Mouse (Mus musculus): ENCODE results near the gene Gm30083. TPM values are rescaled to one million over a fixed set of nuclear protein-coding genes. Genes with fewer than 3 reads are reported as not detected.

Gene Gm30083
- total RNA-seq, 1 experiment from 2014 or later: not detected

DNA sequence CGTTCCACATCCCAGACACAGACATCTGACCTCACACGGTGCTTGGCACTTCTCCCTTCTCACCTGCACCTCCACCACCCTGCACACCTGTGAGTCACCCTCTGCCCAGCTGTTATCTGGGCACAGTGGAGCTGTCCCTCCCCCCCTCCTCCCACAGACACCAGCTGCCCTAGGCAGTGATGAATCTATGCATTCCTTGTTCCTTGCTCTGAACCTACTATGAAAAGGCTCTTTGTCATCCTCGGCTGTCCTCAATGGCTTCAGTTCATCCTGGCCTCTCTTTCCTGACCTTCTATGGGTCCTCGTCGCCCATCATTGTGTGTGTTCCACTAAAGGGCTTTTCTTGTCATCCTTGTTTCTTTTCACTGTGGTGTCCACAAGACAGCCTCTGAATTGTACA is 40.2 kb downstream of the Gm30083 start:
- no peak for ATAC-seq (ENCODE audit: extremely low read depth, insufficient number of reproducible peaks, low FRiP score, poor library complexity, severe bottlenecking)

GRCm38 (mm10) chr14:33972679-33973078 is 42.3 kb downstream of the Gm30083 start:
- ATAC-seq (ENCODE audit: extremely low read depth, insufficient number of reproducible peaks, low FRiP score, poor library complexity, severe bottlenecking): no peak

DNA sequence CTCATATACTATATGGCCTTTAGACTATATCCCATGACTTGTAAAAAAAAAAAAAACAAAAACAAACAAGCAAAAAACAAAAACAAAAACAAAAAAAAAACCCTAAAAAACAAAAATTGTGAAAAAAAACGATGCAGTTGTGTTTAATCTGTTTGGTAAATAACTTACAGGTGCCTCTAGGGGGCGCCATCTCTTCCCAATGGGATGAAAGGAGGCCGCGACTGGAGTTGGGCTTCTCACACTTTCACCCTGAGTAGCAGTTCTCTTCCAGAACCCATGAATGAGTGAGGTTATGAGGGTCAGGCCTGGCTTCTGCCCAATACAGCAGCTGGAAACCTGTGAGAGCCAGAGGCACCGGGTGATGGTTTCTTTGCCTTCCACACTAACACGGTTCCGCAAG is 49.3 kb downstream of the Gm30083 start:
- no peak for ATAC-seq (ENCODE audit: extremely low read depth, insufficient number of reproducible peaks, low FRiP score, poor library complexity, severe bottlenecking)

DNA sequence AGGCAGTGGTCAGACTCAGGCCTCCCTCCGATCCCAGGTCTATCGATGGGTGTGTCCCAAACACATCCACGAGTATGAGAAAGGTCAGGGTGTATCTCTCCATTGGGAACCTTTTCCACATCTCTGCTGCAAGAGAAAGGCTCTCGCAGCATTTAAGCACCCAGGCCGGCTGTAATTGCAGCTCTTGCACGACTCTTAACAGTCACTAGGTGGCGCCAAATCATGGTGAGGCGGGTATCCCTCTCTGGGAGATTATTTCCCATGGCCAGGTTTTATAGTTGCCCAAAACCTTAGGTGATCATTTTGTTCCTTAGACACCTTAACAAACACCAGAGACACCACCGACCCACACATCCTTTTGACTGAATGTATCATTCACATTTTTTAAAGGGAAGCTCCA is 55.6 kb downstream of the Gm30083 start:
- ATAC-seq (ENCODE audit: extremely low read depth, insufficient number of reproducible peaks, low FRiP score, poor library complexity, severe bottlenecking): no peak

DNA sequence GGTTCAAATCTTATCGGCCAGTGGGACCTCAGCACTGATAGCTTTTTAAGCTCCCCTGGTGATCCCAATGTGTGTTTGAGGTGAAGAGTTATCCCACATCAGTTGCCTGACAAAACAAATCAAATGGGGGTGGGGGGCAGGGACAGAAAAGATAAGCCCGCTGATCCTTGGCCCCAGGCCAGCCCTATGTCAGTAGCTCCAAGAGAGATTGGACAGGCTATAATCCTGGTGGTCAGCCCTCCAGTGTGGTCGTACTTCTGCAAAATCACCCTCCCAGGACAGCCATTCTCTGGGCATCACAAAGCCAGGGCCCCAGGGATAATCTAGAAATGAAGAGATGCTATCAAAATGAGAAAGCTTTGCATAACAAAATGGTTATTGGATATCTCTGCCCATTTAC is 56.1 kb downstream of the Gm30083 start:
- ATAC-seq (ENCODE audit: extremely low read depth, insufficient number of reproducible peaks, low FRiP score, poor library complexity, severe bottlenecking): no peak

DNA sequence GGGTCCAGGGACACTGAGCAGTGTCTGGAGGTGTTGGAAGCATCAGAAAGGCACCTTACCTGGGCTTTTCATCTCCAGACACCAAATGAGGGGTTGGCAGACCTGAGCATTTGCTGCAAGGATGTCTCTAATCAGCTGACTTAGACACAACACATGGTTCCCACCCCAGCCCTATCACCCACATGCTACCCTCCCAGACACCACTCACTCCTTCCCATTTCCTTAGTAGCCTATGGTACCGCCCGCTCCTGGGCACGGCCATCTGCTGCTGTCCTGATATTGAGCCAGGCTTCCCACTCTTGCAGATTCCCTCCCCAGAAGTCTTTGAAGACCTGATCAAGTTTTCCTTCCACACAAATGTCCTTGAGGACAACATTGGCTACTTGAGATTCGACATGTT is 56.8 kb downstream of the Gm30083 start:
- no peak for ATAC-seq (ENCODE audit: extremely low read depth, insufficient number of reproducible peaks, low FRiP score, poor library complexity, severe bottlenecking)

- ATAC-seq (ENCODE audit: extremely low read depth, insufficient number of reproducible peaks, low FRiP score, poor library complexity, severe bottlenecking): no peak
These were observed 58.9 kb downstream of the Gm30083 start for GRCm38 (mm10) chr14:33956055-33956454.

GRCm38 (mm10) chr14:33953761-33954160 is 61.2 kb downstream of the Gm30083 start, which contains the start of gene Rbp3:
Gene Rbp3, plus strand, starts transcription at chr14:33954003.
- no peak for ATAC-seq (ENCODE audit: extremely low read depth, insufficient number of reproducible peaks, low FRiP score, poor library complexity, severe bottlenecking)

DNA sequence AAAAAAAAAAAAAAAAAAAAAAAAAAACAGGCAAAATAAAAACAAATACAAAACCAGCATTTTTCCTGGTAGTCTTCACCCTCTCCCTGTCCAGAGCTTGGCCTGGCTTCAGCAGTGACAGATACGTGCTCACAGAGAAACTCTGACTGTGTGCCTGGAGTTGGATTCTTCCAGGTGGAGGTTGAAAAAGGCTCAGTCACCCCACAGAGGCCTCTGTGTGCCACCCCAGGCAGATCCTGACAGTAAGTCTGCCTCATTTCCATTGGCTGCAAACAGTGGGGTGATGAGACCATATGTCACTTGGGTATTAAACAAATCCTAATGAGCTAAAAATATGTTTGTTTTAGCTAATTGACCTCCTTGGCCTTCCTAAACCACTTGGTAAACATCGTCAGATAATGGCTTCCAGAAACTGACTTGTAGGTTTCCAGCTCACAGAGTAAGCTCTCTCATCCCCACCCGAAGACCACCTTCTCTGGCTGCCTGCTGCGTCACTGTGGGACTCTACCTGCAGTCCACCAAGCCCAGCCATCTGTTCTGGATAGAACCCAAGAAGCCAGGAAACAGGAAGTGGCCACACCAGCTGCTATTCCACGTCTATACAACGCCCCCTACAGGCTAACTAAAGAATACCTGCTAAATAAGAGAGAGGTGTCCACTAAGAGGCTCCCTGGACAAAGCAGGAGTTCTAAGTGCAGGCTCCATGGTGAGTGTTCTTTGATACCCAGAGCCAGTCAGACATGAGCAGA is 62.6 kb downstream of the Gm30083 start:
- ATAC-seq (ENCODE audit: extremely low read depth, insufficient number of reproducible peaks, low FRiP score, poor library complexity, severe bottlenecking): no peak

DNA sequence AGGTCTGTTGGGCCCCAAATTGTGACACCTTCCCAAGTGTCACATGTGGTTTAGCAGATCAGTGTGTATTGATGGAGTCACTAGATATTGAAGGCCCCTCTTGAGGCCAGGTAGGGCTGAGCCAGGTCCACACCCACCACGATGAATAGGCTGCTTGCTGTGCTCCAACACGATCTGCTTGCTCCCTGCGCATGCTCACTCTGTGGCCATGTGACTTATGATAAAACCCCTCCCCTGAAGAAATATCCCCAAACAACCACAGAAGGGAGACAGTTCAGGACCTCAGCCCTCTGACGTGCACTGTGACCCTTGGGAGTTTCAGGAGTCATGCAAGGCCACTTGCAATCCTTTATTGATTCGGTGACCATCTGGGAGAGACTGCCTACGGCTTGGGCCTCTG is 68.9 kb downstream of the Gm30083 start:
- ATAC-seq (ENCODE audit: extremely low read depth, insufficient number of reproducible peaks, low FRiP score, poor library complexity, severe bottlenecking): no peak

GRCm38 (mm10) chr14:33942222-33942621 is 72.8 kb downstream of the Gm30083 start:
- no peak for ATAC-seq (ENCODE audit: extremely low read depth, insufficient number of reproducible peaks, low FRiP score, poor library complexity, severe bottlenecking)

DNA sequence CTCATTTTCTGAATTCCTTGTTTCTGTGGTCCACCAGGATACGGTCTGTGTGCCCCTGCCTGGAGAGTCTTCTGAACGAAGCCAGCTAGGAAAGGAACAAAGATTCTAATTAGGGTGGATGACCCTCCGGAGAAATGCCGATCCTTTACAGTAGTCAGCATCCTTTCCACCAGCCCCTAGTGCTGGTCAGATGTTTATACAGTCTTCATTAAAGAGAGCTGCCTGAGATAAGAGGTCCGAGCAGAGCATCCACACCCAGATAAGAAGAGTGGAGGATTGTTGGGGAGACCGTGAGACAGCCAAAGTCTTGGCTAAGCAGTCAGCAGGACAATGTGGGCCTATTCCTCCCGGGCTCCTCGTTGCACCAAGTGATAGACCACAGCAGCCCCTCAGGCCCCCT is 74.2 kb downstream of the Gm30083 start, which contains the start of gene Gdf2:
Gene Gdf2, plus strand, starts transcription at position 301 of the 400 bp plus-strand sequence.
- no peak for ATAC-seq (ENCODE audit: extremely low read depth, insufficient number of reproducible peaks, low FRiP score, poor library complexity, severe bottlenecking)

GRCm38 (mm10) chr14:33939117-33939516 is 75.9 kb downstream of the Gm30083 start:
- ATAC-seq (ENCODE audit: extremely low read depth, insufficient number of reproducible peaks, low FRiP score, poor library complexity, severe bottlenecking): no peak

Other genes with a start within 250 kb of the Gm30083 start
- not detected in 2 replicates for gene Gdf10, start 91.6 kb downstream of the Gm30083 start, total RNA-seq (2017)
- not detected in 2 replicates for gene Gdf2, start 74.1 kb downstream of the Gm30083 start, total RNA-seq (2017)
- gene Rbp3, start 61.2 kb downstream of the Gm30083 start, total RNA-seq (2017): not detected in 2 replicates
- 0.12 TPM in 1 of 2 replicates, not detected in the other for gene Zfp488, start 36.4 kb downstream of the Gm30083 start, total RNA-seq (2017)
- 1.1 TPM in 1 of 2 replicates, not detected in the other for gene Gm5460, start 1.6 kb upstream of the Gm30083 start, total RNA-seq (2017)
- gene Antxrl, start 37.5 kb upstream of the Gm30083 start, total RNA-seq (2017): not detected in 2 replicates
- gene Anxa8, start 70.8 kb upstream of the Gm30083 start, total RNA-seq (2017): 0.23 TPM in 1 of 2 replicates, not detected in the other
- gene A630023A22Rik, start 87.6 kb upstream of the Gm30083 start, total RNA-seq (2017): not detected in 2 replicates
- not detected in 2 replicates for gene Npy4r, start 137.3 kb upstream of the Gm30083 start, total RNA-seq (2017)
- not detected in 2 replicates for gene Gprin2, start 186.5 kb upstream of the Gm30083 start, total RNA-seq (2017)
- gene Syt15, start 204.4 kb upstream of the Gm30083 start, total RNA-seq (2017): not detected in 2 replicates

Measured in neutrophil, adult 5-6 weeks (primary cell).